Mouse (Mus musculus) left cerebral cortex, postnatal 10 days (tissue): ENCODE data around the gene Cdkn2c. TPM values are rescaled to one million over a fixed set of nuclear protein-coding genes. Genes with fewer than 3 reads are reported as not detected.

ENCODE experiments used
- total RNA-seq, 2 experiments: library from RNA; stranded (reverse); gene quantifications; 2 replicates each; pipeline ENCODE4 v1.2.3; 2021

Gene Cdkn2c
- total RNA-seq, 2 experiments from 2014 or later: 5.3 to 5.9 TPM

Other genes with a start within 250 kb of the Cdkn2c start
- 100 to 1,000 TPM; 188 to 189 TPM for gene Rnf11, start 182.5 kb downstream of the Cdkn2c start, total RNA-seq
- gene 4930522H14Rik, start 135.9 kb downstream of the Cdkn2c start, total RNA-seq: not detected
- 10 to 100 TPM; 31.8 to 34.3 TPM for gene Faf1, start 9.4 kb upstream of the Cdkn2c start, total RNA-seq